Mouse (Mus musculus) spleen, adult 2 months (tissue): Measurements from ENCODE around the gene Eps8l2.

Source experiments
- CTCF ChIP-seq: fragments of 200-500 bp; IDR thresholded peaks from 2 replicates; pipeline ENCODE4 v1.5.1; 2011; ENCODE audit warnings: mild to moderate bottlenecking, inconsistent platforms; ENCODE audit not compliant: insufficient read depth, insufficient read length, insufficient replicate concordance; ENCODE audit errors: extremely low read depth
- POLR2A ChIP-seq: fragments of 200-500 bp; IDR thresholded peaks from 2 replicates; pipeline ENCODE4 v1.6.1; 2011; ENCODE audit warnings: low read depth, low read length, inconsistent platforms

DNA sequence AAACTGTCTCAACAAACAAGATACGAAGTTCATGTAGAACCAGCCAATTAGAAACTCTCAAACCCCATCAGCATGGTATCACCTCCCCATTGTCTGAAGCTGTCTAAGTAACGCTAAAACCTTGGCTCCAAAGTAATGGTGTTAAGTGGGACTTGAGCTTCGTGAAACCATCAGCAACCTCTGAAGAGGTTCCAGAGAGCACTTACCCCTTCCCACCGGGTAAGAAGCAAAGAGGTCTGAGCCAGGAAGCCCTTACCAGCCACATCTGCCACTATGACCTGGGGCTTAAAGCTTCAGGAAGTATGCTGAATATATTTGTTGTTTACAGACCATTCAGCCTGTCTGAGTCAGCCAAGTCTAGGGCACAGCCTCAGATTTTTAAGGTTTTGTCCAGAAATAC, 66.8 kb downstream of the Eps8l2 start:
- no peak for TF ChIP-seq CTCF
- TF ChIP-seq POLR2A = no peak
